Mouse (Mus musculus) heart, postnatal 0 days (tissue): ENCODE measurements around the gene Nt5dc3.

Experiments used
- CTCF ChIP-seq: IDR thresholded peaks from 2 replicates; pipeline ENCODE4 v1.5.1; 2016; ENCODE audit warnings: antibody characterized with exemption, control low read depth, low read depth
- EP300 ChIP-seq: IDR thresholded peaks from 2 replicates; pipeline ENCODE4 v1.6.1; 2016; ENCODE audit warnings: antibody characterized with exemption, low read depth

DNA sequence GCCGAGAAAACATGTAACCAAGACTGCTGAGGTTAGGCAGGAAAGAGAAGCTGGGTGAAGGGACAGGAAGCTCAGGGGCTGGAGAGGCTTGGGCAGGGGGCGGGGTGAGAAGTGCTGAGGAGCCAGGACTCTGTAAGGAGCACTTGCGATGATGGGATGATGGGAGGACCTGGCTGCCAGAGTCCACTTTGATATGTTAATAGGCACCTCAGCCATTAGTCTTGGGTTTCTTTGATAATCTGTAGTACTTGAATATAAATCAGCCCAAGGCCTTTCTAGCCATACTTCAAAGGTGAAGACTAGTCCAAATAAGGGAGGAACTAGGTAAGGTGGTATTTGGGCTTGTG lies 16.4 kb upstream of the Nt5dc3 start:
- no peak for TF ChIP-seq EP300
- TF ChIP-seq CTCF, result no peak
